Mouse (Mus musculus) stomach, embryonic 16.5 days (tissue): ENCODE measurements around the gene Mdga2. TPM values are rescaled to one million over a fixed set of nuclear protein-coding genes. Genes with fewer than 3 reads are reported as not detected.

Experiments used
- ATAC-seq: fragments of 200-750 bp; cut with Nextera tagmentation; 2 replicates; pipeline ENCODE4 v1.8.0; 2017; ENCODE audit warnings: moderate number of reproducible peaks, moderate TSS enrichment; ENCODE audit not compliant: insufficient read depth, low FRiP score
- H3K27ac ChIP-seq: fragments of 300-500 bp; sonication (generic); 2 replicates; pipeline ENCODE4 v1.5.1; 2014; ENCODE audit warnings: low read length
- H3K27me3 ChIP-seq: fragments of 300-500 bp; sonication (generic); 2 replicates; pipeline ENCODE4 v1.6.1; 2014; ENCODE audit warnings: low read length, control low read depth, mixed read lengths; ENCODE audit not compliant: control insufficient read depth, insufficient read depth
- H3K36me3 ChIP-seq: fragments of 300-500 bp; sonication (generic); 2 replicates; pipeline ENCODE4 v1.6.1; 2014; ENCODE audit warnings: low read length; ENCODE audit not compliant: control insufficient read depth, insufficient read depth
- H3K4me1 ChIP-seq: fragments of 300-500 bp; sonication (generic); 2 replicates; pipeline ENCODE4 v1.6.1; 2014; ENCODE audit warnings: low read length, control low read depth, mixed read lengths; ENCODE audit not compliant: control insufficient read depth, insufficient read depth
- H3K4me2 ChIP-seq: fragments of 300-500 bp; sonication (generic); 2 replicates; pipeline ENCODE4 v1.6.1; 2014; ENCODE audit warnings: low read depth, low read length, mixed read lengths
- H3K4me3 ChIP-seq: fragments of 300-500 bp; sonication (generic); replicated peaks from 2 replicates; pipeline ENCODE4 v1.5.1; 2014; ENCODE audit warnings: mild to moderate bottlenecking, low read length
- H3K9ac ChIP-seq: fragments of 300-500 bp; sonication (generic); 2 replicates; pipeline ENCODE4 v1.6.1; 2014; ENCODE audit warnings: low read length
- H3K9me3 ChIP-seq: fragments of 300-500 bp; sonication (generic); replicated peaks from 2 replicates; pipeline ENCODE4 v1.6.1; 2016; ENCODE audit warnings: low read length, control low read depth; ENCODE audit not compliant: control insufficient read depth
- WGBS: fragments of 180-500 bp; shearing (Covaris S2); extraction: QIAGEN DNeasy Blood & Tissue Kit; methylation state at CpG from one replicate; pipeline ENCODE4 v1.1.7; 2014; 5-methylcytosine and 5-hydroxymethylcytosine counted together
- polyA plus RNA-seq: library from polyadenylated mRNA; unstranded; fragments of >200 nt; fragmentation: Nextera tagmentation; extraction: Ambion mirVana; gene quantifications from 2 replicates; pipeline ENCODE4 v1.2.1, GENCODE M21; 2015

Mdga2 gene
- polyA plus RNA-seq, 1 experiment from 2014 or later: 1.3 TPM

GRCm38 (mm10) chr12:67010318-67010717, 212.0 kb downstream of the Mdga2 start:
- ATAC-seq: no peak
- H3K9ac ChIP-seq: no peak overlapping the region
- no peak overlapping the region for H3K27ac ChIP-seq
- no peak overlapping the region for H3K4me3 ChIP-seq
- no peak overlapping the region for H3K4me2 ChIP-seq
- WGBS: 86% methylated on average over 4 of the region's 4 CpGs
- no peaks in the 10 kb centered on the region for H3K36me3 ChIP-seq
- no peaks in the 10 kb centered on the region for H3K27me3 ChIP-seq
- no peaks in the 10 kb centered on the region for H3K9me3 ChIP-seq
- H3K4me1 ChIP-seq: no peaks in the 10 kb centered on the region

GRCm38 (mm10) chr12:67009191-67009590, 213.2 kb downstream of the Mdga2 start:
- Histone ChIP-seq H3K4me1 (no peaks in the 10 kb centered on the region), H3K4me2 (no peak overlapping the region), H3K9ac (no peak overlapping the region), H3K9me3 (no peaks in the 10 kb centered on the region), H3K27me3 (no peaks in the 10 kb centered on the region), H3K36me3 (no peaks in the 10 kb centered on the region), H3K27ac (no peak overlapping the region), H3K4me3 (no peak overlapping the region)
- no peak for ATAC-seq
- WGBS: 77% methylated on average over 3 of the region's 3 CpGs

GRCm38 (mm10) chr12:66954129-66954528, 268.2 kb downstream of the Mdga2 start:
- Histone ChIP-seq H3K4me3 (no peak overlapping the region), H3K27me3 (no peaks in the 10 kb centered on the region), H3K36me3 (no peaks in the 10 kb centered on the region), H3K9me3 (no peaks in the 10 kb centered on the region), H3K9ac (no peak overlapping the region), H3K27ac (no peak overlapping the region), H3K4me2 (no peak overlapping the region), H3K4me1 (no peaks in the 10 kb centered on the region)
- ATAC-seq: no peak
- 65% methylated on average over 3 of the region's 3 CpGs for WGBS

- no peak overlapping the region for H3K27ac ChIP-seq
- 84% methylated on average over 5 of the region's 5 CpGs for WGBS
- no peaks in the 10 kb centered on the region for H3K36me3 ChIP-seq
- H3K4me1 ChIP-seq: no peaks in the 10 kb centered on the region
- no peak overlapping the region for H3K4me2 ChIP-seq
- no peak overlapping the region for H3K4me3 ChIP-seq
- H3K27me3 ChIP-seq: no peaks in the 10 kb centered on the region
- H3K9me3 ChIP-seq: no peaks in the 10 kb centered on the region
- no peak overlapping the region for H3K9ac ChIP-seq
- ATAC-seq: no peak
Observed at GRCm38 (mm10) chr12:66915741-66916140, 306.6 kb downstream of the Mdga2 start.

GRCm38 (mm10) chr12:66899366-66899765, 323.0 kb downstream of the Mdga2 start:
- H3K4me2 ChIP-seq: no peak overlapping the region
- no peak overlapping the region for H3K9ac ChIP-seq
- H3K36me3 ChIP-seq: no peaks in the 10 kb centered on the region
- no peaks in the 10 kb centered on the region for H3K4me1 ChIP-seq
- H3K4me3 ChIP-seq: no peak overlapping the region
- no peaks in the 10 kb centered on the region for H3K27me3 ChIP-seq
- 75% methylated on average over 4 of the region's 4 CpGs for WGBS
- H3K9me3 ChIP-seq: no peaks in the 10 kb centered on the region
- ATAC-seq: no peak
- H3K27ac ChIP-seq: no peak overlapping the region

GRCm38 (mm10) chr12:66896790-66897189, 325.6 kb downstream of the Mdga2 start:
- Histone ChIP-seq H3K9ac (no peak overlapping the region), H3K27me3 (no peaks in the 10 kb centered on the region), H3K9me3 (no peaks in the 10 kb centered on the region), H3K4me1 (no peaks in the 10 kb centered on the region), H3K4me2 (no peak overlapping the region), H3K36me3 (no peaks in the 10 kb centered on the region), H3K27ac (no peak overlapping the region), H3K4me3 (no peak overlapping the region)
- no peak for ATAC-seq
- 89% methylated on average over 3 of the region's 3 CpGs for WGBS

- 78% methylated on average over 3 of the region's 3 CpGs for WGBS
- Histone ChIP-seq H3K27me3 (no peaks in the 10 kb centered on the region), H3K27ac (no peak overlapping the region), H3K36me3 (no peaks in the 10 kb centered on the region), H3K4me3 (no peak overlapping the region), H3K4me1 (no peaks in the 10 kb centered on the region), H3K4me2 (no peak overlapping the region), H3K9me3 (no peaks in the 10 kb centered on the region), H3K9ac (no peak overlapping the region)
- no peak for ATAC-seq
Observed at GRCm38 (mm10) chr12:66890296-66890695, 332.1 kb downstream of the Mdga2 start.

- H3K4me1 ChIP-seq: no peaks in the 10 kb centered on the region
- no peaks in the 10 kb centered on the region for H3K9me3 ChIP-seq
- H3K27me3 ChIP-seq: no peaks in the 10 kb centered on the region
- WGBS: 78% methylated on average over 3 of the region's 3 CpGs
- no peak overlapping the region for H3K27ac ChIP-seq
- H3K36me3 ChIP-seq: no peaks in the 10 kb centered on the region
- H3K4me2 ChIP-seq: no peak overlapping the region
- H3K4me3 ChIP-seq: no peak overlapping the region
- no peak overlapping the region for H3K9ac ChIP-seq
- no peak for ATAC-seq
Observed at GRCm38 (mm10) chr12:66889276-66889675, 333.1 kb downstream of the Mdga2 start.

GRCm38 (mm10) chr12:66888636-66889035, 333.7 kb downstream of the Mdga2 start:
- Histone ChIP-seq H3K27me3 (no peaks in the 10 kb centered on the region), H3K4me1 (no peaks in the 10 kb centered on the region), H3K4me2 (no peak overlapping the region), H3K4me3 (no peak overlapping the region), H3K9ac (no peak overlapping the region), H3K36me3 (no peaks in the 10 kb centered on the region), H3K27ac (no peak overlapping the region), H3K9me3 (no peaks in the 10 kb centered on the region)
- ATAC-seq: no peak
- 79% methylated on average over 1 of the region's 1 CpGs for WGBS

- WGBS: 82% methylated on average over 3 of the region's 3 CpGs
- ATAC-seq: no peak
- no peaks in the 10 kb centered on the region for H3K9me3 ChIP-seq
- no peak overlapping the region for H3K4me3 ChIP-seq
- no peaks in the 10 kb centered on the region for H3K4me1 ChIP-seq
- no peak overlapping the region for H3K27ac ChIP-seq
- H3K27me3 ChIP-seq: no peaks in the 10 kb centered on the region
- H3K9ac ChIP-seq: no peak overlapping the region
- H3K36me3 ChIP-seq: no peaks in the 10 kb centered on the region
- H3K4me2 ChIP-seq: no peak overlapping the region
Observed at GRCm38 (mm10) chr12:66866199-66866598, 356.1 kb downstream of the Mdga2 start.
